Mouse (Mus musculus): ENCODE results near the gene Polr2a. TPM values are rescaled to one million over a fixed set of nuclear protein-coding genes. Genes with fewer than 3 reads are reported as not detected.

Polr2a gene
- total RNA-seq, 2 experiments from 2014 or later, result 54.3 to 54.4 TPM

DNA sequence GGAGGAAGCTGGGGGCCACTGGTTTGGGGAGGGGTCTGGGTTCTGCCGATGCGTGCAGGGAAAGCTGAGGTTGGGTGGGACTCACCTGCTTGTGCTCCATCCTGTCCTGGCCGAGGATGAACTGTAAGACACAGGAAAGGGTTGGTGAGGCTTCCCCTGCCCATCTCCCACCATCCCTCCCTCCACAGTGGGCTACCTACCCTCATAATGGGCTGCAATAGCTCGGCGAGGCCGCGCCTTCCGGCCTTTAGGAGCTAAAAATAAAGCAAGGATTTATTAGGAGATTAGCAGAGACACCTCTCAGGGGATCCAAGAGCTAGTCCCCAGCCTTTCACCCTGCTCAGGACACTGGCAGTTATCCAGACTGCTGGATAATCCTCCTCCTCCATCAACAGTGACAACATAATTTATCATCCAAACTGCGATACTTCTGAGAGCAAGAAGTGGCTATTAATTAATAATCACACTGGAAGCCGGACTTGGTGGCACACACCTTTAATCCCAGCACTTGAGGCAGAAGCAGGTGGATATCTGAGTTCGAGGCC is 64.9 kb downstream of the Polr2a start:
- intact Hi-C loops (cut with DNase I), result no loop called here
- DNase-seq (ENCODE audit: low spot score in 2 of 2), result no peak

- intact Hi-C loops (cut with DNase I), result no loop called here
- no peak for DNase-seq (ENCODE audit: low spot score in 2 of 2)
These were observed 65.6 kb downstream of the Polr2a start for GRCm38 (mm10) chr11:69692863-69693262.

GRCm38 (mm10) chr11:69692196-69692811 is 66.1 kb downstream of the Polr2a start:
- intact Hi-C loops (cut with DNase I), result no loop called here
- no peak for DNase-seq (ENCODE audit: low spot score in 2 of 2)

DNA sequence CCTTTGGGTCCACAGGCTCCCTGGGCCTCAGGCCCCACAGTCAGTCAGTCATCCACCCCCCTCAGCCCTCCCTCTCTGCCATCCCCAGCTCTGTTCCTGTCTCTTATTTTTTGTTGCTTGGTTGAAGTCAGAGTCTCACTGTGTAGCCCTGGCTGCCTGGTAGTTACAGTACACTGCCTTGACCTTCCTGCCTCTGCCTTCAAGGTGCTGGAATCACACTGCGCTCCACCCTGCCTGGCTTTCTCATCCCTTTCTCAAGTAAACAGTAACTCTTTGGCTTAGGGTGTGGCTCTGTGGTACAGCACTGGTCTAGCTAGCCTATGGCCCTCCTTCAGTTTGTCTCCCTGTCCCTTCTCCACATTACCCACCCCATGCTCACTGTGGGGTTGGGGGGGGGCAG is 68.5 kb downstream of the Polr2a start:
- DNase-seq (ENCODE audit: low spot score in 2 of 2), result no peak
- intact Hi-C loops (cut with DNase I), result loop anchor here (10.0 kb wide), 1 partner anchor 185 kb away; the partner anchor contains the start of gene Tmem95

GRCm38 (mm10) chr11:69687061-69687460 is 71.4 kb downstream of the Polr2a start:
- intact Hi-C loops (cut with DNase I), result loop anchor here (10.0 kb wide), 1 partner anchor 188 kb away; the partner anchor contains the start of gene Tmem95
- no peak for DNase-seq (ENCODE audit: low spot score in 2 of 2)

- intact Hi-C loops (cut with DNase I), result loop anchor here (10.0 kb wide), 1 partner anchor 188 kb away; the partner anchor contains the start of gene Tmem95
- peak in 1 of 2 experiments; percentile 49 for DNase-seq (ENCODE audit: low spot score in 2 of 2)
These were observed 72.1 kb downstream of the Polr2a start for GRCm38 (mm10) chr11:69686377-69686776.

DNA sequence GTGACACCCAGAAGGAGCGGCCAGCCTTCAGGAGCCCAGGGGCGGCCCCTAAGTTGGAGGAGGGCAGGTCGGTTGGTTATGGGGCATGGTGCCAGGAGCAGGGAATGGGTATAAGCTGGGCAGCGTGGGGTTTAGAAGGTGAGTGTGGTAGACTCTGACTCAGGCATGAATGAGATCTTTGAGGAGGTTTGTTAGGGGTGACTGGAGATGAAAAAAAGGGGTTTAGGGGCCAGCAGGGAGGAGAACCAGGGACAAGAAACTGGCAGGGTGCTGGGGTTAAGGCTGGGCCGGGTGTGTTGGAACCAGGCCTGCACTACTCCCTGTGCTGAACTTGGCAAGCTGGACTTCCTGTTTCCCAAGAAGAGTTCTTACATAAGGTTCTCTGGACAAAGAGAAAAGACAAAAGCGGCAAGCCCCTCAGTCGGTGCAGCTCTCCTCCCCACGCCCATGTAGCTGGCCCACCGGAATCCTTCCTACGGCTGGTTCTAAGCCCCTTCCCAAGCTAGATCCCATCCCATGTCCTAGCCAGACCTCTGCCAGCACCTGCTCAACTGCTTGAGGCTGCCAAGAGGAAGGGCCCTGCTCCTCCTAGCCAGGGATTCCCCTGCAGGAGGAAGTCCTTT is 72.8 kb downstream of the Polr2a start, which contains the start of gene Tnfsf13:
Tnfsf13 (minus strand) TSS at position 259 of the 623 bp plus-strand sequence.
- intact Hi-C loops (cut with DNase I), result loop anchor here (10.0 kb wide), 1 partner anchor 189 kb away; the partner anchor contains the start of gene Tmem95
- DNase-seq (ENCODE audit: low spot score in 2 of 2), result peak in 1 of 2 experiments; percentile 41

DNA sequence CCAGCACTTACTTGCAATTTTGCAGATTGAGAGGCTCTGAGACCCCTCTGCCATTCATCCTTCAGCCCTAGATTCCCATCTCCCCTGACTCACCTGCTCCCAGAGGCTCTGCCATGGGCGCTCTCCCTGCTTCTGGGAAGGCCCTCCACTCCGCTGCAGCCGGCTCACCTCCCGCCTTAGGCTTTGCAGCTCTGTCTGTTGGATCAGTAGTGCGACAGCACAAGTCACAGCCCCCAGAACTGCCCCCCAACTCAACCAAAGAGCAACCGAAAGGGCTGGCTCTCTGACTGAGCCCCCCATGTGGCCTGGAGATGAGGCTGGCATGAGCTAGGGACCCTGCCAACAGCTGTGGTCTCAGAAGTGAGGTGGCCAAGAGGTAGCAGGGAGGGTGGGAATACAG is 73.5 kb downstream of the Polr2a start:
- intact Hi-C loops (cut with DNase I), result loop anchor here (10.0 kb wide), 1 partner anchor 190 kb away; the partner anchor contains the start of gene Tmem95
- no peak for DNase-seq (ENCODE audit: low spot score in 2 of 2)

GRCm38 (mm10) chr11:69684128-69684745 is 74.2 kb downstream of the Polr2a start:
- no peak for DNase-seq (ENCODE audit: low spot score in 2 of 2)
- intact Hi-C loops (cut with DNase I), result loop anchor here (10.0 kb wide), 1 partner anchor 191 kb away; the partner anchor contains the start of gene Tmem95

Other genes starting within 250 kb of the Polr2a start
- 1 to 10 TPM; 3.5 to 3.6 TPM for gene Dnah2, start 209.5 kb downstream of the Polr2a start, total RNA-seq (2021)
- gene Efnb3, start 198.4 kb downstream of the Polr2a start, total RNA-seq (2021), result 100 to 1,000 TPM in 1 of 2 experiments, 10 to 100 TPM in 1; 71.8 to 100 TPM
- 1 to 10 TPM; 6.9 to 8.3 TPM for gene Wrap53, start 178.4 kb downstream of the Polr2a start, total RNA-seq (2021)
- 10 to 100 TPM; 21.2 to 21.9 TPM for gene Trp53, start 178.3 kb downstream of the Polr2a start, total RNA-seq (2021)
- gene Atp1b2, start 152.7 kb downstream of the Polr2a start, total RNA-seq (2021), result 100 to 1,000 TPM; 451 to 452 TPM
- gene Shbg, start 140.7 kb downstream of the Polr2a start, total RNA-seq (2021), result not detected
- 10 to 100 TPM in 1 of 2 experiments, 1 to 10 TPM in 1; 9.9 to 10.2 TPM for gene Sat2, start 136.6 kb downstream of the Polr2a start, total RNA-seq (2021)
- 100 to 1,000 TPM; 107 TPM for gene Fxr2, start 125.6 kb downstream of the Polr2a start, total RNA-seq (2021)
- not detected for gene Sox15, start 103.3 kb downstream of the Polr2a start, total RNA-seq (2021)
- gene Mpdu1, start 96.0 kb downstream of the Polr2a start, total RNA-seq (2021), result 10 to 100 TPM; 77.6 to 83.7 TPM
- gene Cd68, start 92.5 kb downstream of the Polr2a start, total RNA-seq (2021), result 10 to 100 TPM; 13.5 to 13.8 TPM
- 100 to 1,000 TPM; 368 to 371 TPM for gene Eif4a1, start 86.2 kb downstream of the Polr2a start, total RNA-seq (2021)
- gene Senp3, start 76.6 kb downstream of the Polr2a start, total RNA-seq (2021), result 100 to 1,000 TPM in 1 of 2 experiments, 10 to 100 TPM in 1; 91.5 to 102 TPM
- gene Tnfsf13, start 72.9 kb downstream of the Polr2a start, total RNA-seq (2021), result 1 to 10 TPM; 1.7 to 2.0 TPM
- gene Tnfsf12, start 62.8 kb downstream of the Polr2a start, total RNA-seq (2021), result 1 to 10 TPM; 5.8 to 7.6 TPM
- gene Tnfsfm13, start 62.5 kb downstream of the Polr2a start, total RNA-seq (2021), result under 1 TPM; 0.81 to 0.95 TPM
- gene Slc35g3, start 3.3 kb upstream of the Polr2a start, total RNA-seq (2021), result not detected
- gene Zbtb4, start 7.3 kb upstream of the Polr2a start, total RNA-seq (2021), result 10 to 100 TPM; 71.1 to 86.9 TPM
- gene Chrnb1, start 37.3 kb upstream of the Polr2a start, total RNA-seq (2021), result under 1 TPM; 0.76 to 0.79 TPM
- gene Fgf11, start 43.2 kb upstream of the Polr2a start, total RNA-seq (2021), result 10 to 100 TPM; 15.4 to 20.4 TPM
- gene Tmem102, start 47.0 kb upstream of the Polr2a start, total RNA-seq (2021), result not detected
- not detected for gene Gm39566, start 56.7 kb upstream of the Polr2a start, total RNA-seq (2021)
- gene Spem2, start 59.8 kb upstream of the Polr2a start, total RNA-seq (2021), result not detected
- gene Spem1, start 63.5 kb upstream of the Polr2a start, total RNA-seq (2021), result under 1 TPM in 1 of 2 experiments, not detected in 1; 0.32 TPM
- 100 to 1,000 TPM; 277 to 281 TPM for gene Nlgn2, start 79.1 kb upstream of the Polr2a start, total RNA-seq (2021)
- gene Tmem256, start 79.9 kb upstream of the Polr2a start, total RNA-seq (2021), result 100 to 1,000 TPM; 160 to 167 TPM
- 10 to 100 TPM; 19.5 to 22.3 TPM for gene Plscr3, start 87.7 kb upstream of the Polr2a start, total RNA-seq (2021)
- gene Tnk1, start 100.1 kb upstream of the Polr2a start, total RNA-seq (2021), result not detected
- gene Tmem95, start 119.4 kb upstream of the Polr2a start, total RNA-seq (2021), result not detected
- 1 to 10 TPM in 1 of 2 experiments, under 1 TPM in 1; 0.86 to 1.4 TPM for gene Kctd11, start 122.8 kb upstream of the Polr2a start, total RNA-seq (2021)
- gene Acap1, start 136.9 kb upstream of the Polr2a start, total RNA-seq (2021), result not detected
- gene 2810408A11Rik, start 142.3 kb upstream of the Polr2a start, total RNA-seq (2021), result under 1 TPM in 1 of 2 experiments, not detected in 1; 0.38 TPM
- gene Neurl4, start 142.4 kb upstream of the Polr2a start, total RNA-seq (2021), result 100 to 1,000 TPM; 121 to 125 TPM
- 10 to 100 TPM; 24.9 to 26.0 TPM for gene Gps2, start 155.3 kb upstream of the Polr2a start, total RNA-seq (2021)
- 100 to 1,000 TPM; 468 to 473 TPM for gene Eif5a, start 163.3 kb upstream of the Polr2a start, total RNA-seq (2021)
- gene Ybx2, start 177.2 kb upstream of the Polr2a start, total RNA-seq (2021), result 10 to 100 TPM in 1 of 2 experiments, 1 to 10 TPM in 1; 8.4 to 11.3 TPM
- 1 to 10 TPM; 1.9 to 2.4 TPM for gene Slc2a4, start 189.6 kb upstream of the Polr2a start, total RNA-seq (2021)
- not detected for gene Cldn7, start 206.1 kb upstream of the Polr2a start, total RNA-seq (2021)
- gene Ctdnep1, start 222.5 kb upstream of the Polr2a start, total RNA-seq (2021), result 100 to 1,000 TPM; 115 TPM
- gene Elp5, start 223.9 kb upstream of the Polr2a start, total RNA-seq (2021), result 100 to 1,000 TPM; 103 to 107 TPM
- gene Gabarap, start 232.5 kb upstream of the Polr2a start, total RNA-seq (2021), result 100 to 1,000 TPM; 213 to 217 TPM
- gene Phf23, start 237.1 kb upstream of the Polr2a start, total RNA-seq (2021), result 10 to 100 TPM; 39.2 to 40.2 TPM
- gene Dvl2, start 242.0 kb upstream of the Polr2a start, total RNA-seq (2021), result 10 to 100 TPM; 27.3 to 30.0 TPM

Measured in left cerebral cortex, postnatal 14 days (tissue).